Mouse (Mus musculus) mesoderm, embryonic 11.5 days (tissue): ENCODE results near the gene Krtap5-3.
"Not testable (repeated sequence)": the region's sequence is repeated elsewhere in the genome, so short reads cannot be mapped to it uniquely, and the experiment has no call there.

Experiments
- DNase-seq: peaks from one replicate; pipeline ENCODE4 v3.0.0-alpha.2; 2012; ENCODE audit warnings: low read depth, low spot score

The Krtap5-3 gene

DNA sequence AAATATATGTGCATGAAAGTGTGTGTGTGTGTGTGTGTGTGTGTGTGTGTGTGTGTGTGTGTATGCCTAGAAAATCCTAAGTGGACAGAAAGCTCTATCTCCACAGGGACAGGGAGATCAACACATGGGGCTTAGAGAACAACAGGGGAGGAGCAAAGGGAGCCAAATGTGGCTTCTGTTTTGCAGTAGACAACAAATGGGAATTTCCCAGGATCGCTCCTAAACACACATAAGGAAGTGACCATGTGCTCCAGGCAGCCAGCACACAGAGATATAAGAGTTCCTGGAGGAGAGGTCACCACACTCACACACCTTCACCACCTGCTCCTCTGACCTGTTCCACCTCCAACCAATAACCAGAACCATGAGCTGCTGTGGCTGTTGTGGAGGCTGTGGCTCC, at the start of gene Krtap5-3:
TSS of gene Krtap5-3 (plus strand) at position 301 of the 400 bp plus-strand sequence.
- DNase-seq = no peak

DNA sequence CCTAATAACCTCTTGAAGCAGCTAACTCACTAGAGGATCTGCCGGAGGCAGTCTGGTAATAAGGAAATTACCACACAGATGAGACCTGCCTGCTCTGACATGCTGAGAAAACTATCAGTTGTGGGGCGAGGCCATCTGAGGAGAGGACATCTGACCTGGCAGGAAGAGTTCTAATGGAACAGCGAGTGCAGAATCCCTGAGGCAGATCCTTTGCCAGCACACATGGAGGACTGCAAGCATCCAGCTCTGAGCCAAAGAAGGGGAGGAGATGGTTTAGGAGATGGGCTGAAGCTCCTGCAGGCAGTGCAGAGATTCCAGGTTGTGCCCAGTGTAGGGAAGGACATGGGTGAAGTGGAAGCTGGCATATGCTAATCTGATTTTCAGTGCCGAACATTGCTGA, 49.0 kb upstream of the Krtap5-3 start:
- DNase-seq = no peak

DNA sequence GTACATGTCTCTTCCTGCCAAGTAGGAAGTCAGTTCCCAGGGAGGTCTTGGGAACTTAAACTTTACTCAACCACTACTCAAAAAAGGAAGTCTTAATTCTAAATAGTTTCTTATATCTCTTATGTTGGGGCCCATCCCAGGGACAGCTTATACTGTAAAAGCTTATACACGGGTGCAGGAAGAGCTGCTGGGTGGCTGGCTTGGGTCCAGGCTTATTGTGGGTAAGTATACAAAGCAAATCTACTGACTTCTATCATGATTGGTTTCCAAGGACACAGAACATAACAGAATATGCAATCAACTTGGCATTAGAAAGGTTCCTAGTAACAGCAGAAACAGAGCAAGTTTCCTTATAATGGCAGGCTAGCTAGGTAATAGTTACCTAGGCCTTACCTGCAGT, 45.9 kb upstream of the Krtap5-3 start:
- no peak for DNase-seq

DNA sequence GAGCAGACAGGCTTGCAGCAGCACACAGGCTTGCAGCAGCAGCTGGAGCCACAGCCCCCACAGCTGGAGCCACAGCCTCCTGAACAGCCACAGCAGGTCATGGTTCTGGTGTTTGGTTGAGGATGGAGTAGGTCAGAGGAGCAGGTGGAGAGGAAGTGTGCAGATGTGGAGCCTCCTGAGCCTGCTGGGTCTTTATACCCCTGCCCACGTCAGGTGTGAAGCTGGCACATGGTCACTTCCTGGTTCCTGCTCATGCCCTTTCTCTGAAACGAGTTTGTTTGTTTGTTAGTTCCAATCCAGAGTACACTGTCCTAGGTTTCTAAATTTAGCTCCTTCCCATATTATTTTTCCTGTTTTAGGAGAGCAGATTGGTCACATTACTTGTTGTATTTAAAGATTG, 44.2 kb upstream of the Krtap5-3 start, which contains the start of gene Gm29735:
TSS of gene Gm29735 (minus strand) at position 101 of the 400 bp plus-strand sequence.
- DNase-seq = not testable (repeated sequence)

DNA sequence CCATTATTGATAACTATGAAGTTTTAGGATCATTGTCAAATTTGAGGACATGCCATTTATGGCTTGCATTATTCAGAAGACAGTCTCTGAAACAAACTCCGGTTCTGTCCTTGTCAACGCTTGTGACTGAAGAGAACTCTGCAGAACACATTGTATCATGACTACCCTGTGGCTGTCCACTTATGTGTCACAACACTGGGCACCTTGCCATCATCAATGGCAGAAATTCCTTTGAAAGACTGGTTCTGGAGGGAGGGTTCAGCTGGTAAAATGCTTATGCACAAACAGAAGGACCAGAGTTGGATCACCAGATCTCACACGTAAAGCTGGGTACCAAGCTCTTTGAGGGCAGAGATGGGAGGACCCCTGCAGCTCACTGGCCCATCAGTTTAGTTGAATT, 41.8 kb upstream of the Krtap5-3 start:
- no peak for DNase-seq

DNA sequence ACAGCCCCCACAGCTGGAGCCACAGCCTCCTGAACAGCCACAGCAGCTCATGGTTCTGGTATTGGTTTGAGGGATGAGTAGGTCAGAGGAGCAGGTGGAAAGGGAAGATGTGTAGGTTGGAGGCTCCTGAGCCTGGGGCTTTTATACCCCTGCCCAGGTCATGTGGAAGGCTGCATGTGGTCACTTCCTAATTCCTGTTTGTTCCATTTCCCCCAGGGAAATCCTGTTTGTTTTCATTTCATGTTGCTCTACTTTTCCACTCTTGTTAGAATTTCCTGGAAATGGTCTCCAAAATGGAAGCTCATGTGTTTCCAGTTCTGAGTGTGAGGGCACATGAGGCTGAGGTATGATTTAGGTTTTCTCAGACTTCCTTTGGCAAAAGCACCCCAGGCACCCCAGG, 35.5 kb upstream of the Krtap5-3 start, which contains the start of gene Gm4553:
TSS of gene Gm4553 (minus strand) at position 101 of the 400 bp plus-strand sequence.
- not testable (repeated sequence) for DNase-seq

DNA sequence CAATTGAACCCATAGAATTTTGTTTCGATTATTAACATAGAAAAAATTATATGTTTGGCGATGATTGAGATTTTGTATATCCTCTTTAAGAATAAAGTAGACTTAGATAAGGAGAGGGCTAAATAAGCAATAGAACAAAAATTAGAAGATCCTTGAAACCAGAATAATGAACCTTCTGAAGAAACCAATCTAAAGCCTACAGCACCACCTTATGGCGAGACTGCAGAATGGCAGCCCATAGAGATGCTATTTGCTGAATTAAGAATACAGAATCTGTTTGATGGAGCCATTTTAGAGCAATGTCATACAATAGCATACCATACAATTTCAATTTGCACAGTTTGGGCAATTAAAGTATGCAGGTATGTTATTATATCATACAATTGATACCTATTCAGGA, 31.3 kb upstream of the Krtap5-3 start:
- DNase-seq = peak; percentile 34

DNA sequence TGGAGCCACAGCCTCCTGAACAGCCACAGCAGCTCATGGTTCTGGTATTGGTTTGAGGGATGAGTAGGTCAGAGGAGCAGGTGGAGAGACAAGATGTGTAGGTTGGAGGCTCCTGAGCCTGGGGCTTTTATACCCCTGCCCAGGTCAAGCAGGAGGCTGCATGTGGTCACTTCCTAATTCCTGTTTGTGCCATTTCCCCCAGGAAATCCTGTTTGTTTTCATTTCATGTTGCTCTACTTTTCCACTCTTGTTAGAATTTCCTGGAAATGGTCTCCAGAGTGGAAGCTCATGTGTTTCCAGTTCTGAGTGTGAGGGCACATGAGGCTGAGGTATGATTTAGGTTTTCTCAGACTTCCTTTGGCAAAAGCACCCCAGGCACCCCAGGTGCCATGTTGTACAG, 25.3 kb upstream of the Krtap5-3 start, which contains the start of gene Krtap5-2:
TSS of gene Krtap5-2 (minus strand) at position 101 of the 400 bp plus-strand sequence.
- DNase-seq = not testable (repeated sequence)

DNA sequence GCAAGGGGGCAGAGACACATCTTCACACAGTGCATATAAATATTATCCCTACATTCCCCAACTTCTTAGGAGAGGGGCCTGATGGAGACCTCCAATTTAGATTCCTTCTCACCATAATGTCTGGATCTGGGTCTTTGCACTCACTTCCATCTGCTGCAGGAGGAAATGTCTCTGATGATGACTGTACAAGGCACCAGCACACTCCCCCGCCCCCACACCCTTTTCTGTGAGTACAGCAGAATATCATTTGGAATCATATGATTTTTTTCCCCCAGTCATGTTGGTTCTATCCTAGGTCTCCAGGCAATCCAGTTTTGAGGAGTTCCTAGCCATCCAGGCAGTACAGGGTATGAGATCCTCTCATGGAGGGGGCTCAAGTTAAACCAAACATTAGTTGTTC, 22.5 kb upstream of the Krtap5-3 start:
- no peak for DNase-seq

DNA sequence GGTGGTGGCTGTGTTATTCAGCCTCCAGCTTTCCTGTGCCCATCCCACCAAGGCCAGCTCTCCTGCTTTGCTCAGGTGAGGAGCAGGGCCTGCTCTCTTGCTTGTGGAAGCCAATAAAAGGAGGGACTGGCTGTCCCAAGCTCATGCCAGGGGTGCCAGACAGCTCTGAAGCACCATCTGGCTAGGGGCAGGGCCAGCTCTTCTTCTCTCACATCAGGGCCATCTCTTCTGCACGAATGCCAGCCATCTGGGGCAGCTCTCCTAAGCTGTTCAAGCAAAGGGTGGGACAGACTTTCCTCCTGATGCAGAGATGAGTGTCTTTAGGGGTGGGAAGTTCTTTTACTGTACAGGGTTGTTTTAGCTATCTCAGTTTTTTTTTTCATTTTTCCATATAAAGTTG, 20.1 kb upstream of the Krtap5-3 start:
- DNase-seq = no peak

DNA sequence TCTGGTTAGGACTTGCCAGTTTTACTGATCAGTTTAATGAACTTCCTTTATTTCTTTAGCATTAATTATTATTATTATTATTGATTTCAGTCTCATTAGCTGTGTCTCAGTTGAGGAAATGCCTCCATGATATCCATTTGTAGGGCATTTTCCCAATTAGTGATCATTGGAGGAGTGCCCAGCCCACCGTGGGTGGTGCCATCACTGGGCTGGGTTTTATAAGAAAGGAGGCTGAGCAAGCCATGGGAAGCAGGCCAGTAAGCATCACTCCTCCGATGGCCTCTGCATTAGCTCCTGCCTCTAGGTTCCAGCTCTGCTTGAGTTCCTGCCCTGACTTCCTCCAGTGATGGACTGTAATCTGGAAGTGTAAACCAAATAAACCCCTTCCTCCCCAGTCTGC, 13.0 kb upstream of the Krtap5-3 start:
- DNase-seq = no peak

DNA sequence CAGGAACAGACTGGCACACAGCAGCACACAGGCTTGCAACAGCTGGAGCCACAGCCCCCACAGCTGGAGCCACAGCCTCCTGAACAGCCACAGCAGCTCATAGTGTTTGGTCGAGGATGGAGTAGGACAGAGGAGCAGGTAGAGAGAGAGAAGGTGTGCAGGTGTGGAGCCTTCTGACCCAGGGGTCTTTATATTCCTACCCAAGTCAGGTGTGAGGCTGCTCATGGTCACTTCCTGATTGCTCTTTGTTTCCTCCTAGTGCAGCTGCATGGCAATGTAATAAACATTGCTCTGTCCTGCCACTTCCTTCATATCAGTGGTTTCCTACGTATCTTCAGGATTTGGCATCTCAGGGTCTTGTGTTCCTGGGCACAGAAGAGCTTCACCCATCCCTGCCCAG, 10.9 kb upstream of the Krtap5-3 start, which contains the start of gene Gm10153:
TSS of gene Gm10153 (minus strand) at position 101 of the 400 bp plus-strand sequence.
- DNase-seq = no peak

DNA sequence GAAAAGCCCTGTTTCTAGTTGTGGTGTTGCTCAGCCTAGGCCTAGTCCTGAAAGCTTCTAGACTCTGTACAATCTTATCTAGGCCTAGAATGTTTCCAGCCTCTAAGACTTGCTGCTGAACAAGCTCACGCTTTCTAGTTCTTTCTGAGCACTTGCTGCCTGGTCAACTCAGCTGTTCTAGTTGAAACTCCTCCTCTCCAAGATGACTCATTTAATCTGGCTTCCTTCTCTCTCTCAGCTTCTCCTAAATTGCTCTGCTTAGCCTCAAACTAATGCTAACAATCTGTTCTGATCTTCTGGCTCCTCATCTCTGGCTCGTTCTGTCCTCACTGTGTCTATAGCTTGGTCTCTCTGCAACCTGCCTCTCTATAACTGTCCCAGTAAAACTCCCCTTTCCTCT, 2.4 kb upstream of the Krtap5-3 start:
- no peak for DNase-seq

DNA sequence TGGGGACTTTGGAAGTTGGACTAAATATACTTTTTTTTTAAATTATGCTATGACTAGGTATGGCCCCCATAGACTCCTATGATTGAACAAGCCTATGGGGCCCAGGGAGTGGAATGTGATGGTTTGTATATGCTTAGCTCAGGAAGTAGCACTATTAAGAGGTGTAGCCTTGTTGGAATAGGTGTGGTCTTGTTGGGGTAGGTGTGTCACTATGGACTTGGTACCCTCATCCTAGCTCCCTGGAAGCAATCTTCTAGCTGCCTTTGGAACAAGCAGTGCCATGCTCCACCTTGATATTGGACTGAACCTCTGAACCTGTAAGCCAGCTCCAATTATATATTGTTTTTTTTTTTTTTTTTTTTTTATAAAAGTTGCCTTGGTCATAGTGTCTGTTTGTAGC, 4.3 kb downstream of the Krtap5-3 start:
- DNase-seq = no peak

DNA sequence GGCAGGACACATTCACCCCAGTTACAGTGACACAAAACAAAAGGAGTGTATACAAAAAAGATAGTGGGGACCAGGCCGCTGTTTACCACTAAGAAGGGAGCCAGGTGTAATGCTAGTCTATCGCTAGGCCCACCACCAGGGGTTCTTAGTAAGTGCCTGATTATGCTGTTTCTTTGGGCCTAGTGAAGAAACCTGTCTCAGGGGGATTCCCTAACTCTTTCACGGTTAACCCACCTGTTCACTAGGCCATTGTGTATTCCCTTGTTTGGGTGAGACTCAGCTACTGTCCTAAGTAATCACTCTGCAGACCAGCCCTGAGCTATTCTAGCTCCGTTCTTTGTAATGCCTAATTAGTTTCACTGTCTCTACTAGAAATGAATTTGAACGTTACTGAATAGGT, 5.7 kb downstream of the Krtap5-3 start:
- DNase-seq = not testable (repeated sequence)

DNA sequence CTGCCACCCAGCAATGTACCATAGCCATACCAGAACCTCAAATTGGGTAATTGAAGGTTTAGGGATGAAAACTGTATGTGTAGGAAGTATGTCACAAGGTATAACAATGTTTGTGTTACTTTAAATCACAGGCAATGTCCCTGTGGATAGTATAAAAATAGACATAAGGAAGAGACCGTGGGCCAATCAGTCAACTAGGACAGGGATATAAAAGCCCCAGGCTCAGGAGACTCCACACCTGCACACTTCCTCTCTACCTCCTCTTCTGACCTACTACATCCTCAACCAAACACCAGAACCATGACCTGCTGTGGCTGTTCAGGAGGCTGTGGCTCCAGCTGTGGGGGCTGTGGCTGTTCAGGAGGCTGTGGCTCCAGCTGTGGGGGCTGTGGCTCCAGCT, 10.4 kb downstream of the Krtap5-3 start, which contains the start of gene Gm7579:
TSS of gene Gm7579 (plus strand) at position 301 of the 400 bp plus-strand sequence.
- DNase-seq = no peak

DNA sequence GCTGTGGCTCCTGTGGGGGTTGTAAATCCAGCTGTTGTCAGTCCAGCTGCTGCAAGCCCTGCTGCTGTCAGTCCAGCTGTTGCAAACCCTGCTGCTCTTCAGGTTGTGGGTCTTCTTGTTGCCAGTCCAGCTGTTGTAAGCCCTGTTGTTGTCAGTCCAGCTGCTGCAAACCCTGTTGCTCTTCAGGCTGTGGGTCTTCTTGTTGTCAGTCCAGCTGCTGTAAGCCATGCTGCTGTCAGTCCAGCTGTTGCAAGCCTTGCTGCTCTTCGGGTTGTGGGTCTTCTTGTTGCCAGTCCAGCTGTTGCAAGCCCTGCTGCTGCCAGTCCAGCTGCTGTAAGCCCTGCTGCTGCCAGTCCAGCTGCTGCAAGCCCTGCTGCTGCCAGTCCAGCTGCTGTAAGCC, 11.0 kb downstream of the Krtap5-3 start:
- DNase-seq = not testable (repeated sequence)

DNA sequence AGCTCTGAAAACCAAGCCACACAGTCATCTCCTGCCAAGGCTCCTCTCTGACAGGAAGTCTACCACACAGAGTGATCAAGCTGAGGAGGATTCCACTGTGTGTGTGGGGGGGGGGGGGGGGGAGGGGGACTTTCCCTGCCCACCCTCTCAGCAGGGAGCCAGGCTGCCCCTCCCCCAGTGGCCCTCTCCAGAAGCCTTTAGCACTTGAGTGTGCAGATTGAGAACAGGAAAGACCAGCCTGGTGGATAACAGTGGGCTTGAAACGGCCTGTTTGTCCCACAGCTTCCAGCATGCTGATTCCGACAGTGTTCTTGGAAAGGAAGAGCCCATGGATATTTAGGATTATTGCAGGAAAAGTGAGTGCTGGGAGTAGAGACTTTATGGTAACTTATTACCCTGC, 23.4 kb downstream of the Krtap5-3 start:
- DNase-seq = no peak

DNA sequence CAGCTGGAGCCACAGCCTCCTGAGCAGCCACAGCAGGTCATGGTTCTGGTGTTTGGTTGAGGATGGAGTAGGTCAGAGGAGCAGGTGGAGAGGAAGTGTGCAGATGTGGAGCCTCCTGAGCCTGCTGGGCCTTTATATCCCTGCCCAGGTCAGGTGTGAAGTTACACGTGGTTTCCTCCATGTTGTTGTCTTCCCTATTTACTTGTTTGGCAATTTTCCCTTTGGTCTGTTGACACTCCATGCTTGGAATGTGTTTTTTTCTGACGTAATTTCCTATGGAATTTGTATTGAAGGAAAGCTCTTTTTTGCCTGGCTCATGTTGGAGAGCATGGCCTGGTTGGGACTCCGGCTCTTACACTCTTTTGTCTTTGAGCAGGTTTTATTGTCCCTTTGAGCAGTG, 28.7 kb downstream of the Krtap5-3 start, which contains the start of gene Krtap5-5:
TSS of gene Krtap5-5 (minus strand) at position 101 of the 400 bp plus-strand sequence.
- DNase-seq = not testable (repeated sequence)

DNA sequence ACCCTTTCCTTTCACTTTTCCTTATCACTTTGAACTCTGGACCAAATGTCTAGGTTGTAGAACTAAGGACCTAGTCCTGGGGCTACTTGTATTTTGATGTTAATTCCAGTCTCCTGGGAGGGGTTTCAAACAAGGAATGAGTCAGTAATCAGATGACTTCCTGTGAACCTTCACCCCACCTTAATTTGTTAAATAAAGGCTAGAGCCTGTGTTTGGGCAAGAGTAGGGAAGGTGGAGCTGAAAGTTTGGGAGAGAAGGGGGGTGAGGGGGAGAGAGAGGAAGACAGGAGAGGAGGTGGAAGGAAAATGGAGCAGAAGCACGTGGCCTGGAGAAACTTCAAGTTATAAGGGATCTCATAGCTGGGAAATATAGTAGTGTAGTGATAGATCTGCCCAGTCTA, 30.4 kb downstream of the Krtap5-3 start:
- no peak for DNase-seq

DNA sequence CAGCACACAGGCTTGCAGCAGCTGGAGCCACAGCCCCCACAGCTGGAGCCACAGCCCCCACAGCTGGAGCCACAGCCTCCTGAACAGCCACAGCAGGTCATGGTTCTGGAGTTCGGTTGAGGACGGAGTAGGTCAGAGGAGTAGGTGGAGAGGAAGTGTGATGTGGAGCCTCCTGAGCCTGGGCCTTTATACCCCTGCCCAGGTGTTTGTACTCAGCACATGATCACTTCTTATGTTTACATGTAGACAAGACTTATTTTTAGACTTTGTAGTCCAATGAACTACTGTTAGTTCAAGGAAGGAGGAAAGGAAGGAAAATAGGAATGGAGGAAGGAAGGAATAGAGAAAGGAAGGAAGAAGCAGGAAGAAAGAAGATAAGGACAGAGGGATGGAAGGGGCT, 39.8 kb downstream of the Krtap5-3 start, which contains the start of gene Gm40460:
TSS of gene Gm40460 (minus strand) at position 101 of the 400 bp plus-strand sequence.
- no peak for DNase-seq

DNA sequence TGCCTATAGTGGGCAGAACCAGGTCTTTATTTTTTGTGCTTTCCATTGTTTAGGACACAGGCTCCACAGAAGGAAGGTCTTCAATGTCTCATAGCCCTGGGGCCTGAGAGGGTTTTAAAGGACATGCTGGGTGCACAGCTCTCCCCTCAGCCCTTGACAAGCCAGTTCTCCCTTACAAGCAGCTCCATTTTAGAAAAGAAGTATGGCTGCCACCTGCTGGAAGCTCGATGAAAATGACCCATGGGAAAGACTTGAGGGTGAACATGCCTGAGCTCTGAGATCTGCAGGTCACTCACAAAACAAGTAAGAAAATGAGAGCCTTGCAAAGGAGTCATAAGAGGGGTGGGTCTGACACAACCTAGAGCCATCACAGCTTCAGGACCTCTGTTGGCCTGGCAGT, 48.7 kb downstream of the Krtap5-3 start:
- peak; percentile 48 for DNase-seq
